Mouse (Mus musculus): ENCODE data around the gene Ccl3. TPM values are rescaled to one million over a fixed set of nuclear protein-coding genes. Genes with fewer than 3 reads are reported as not detected.

Ccl3 gene
- polyA plus RNA-seq, 1 experiment from 2014 or later: 0.59 TPM

DNA sequence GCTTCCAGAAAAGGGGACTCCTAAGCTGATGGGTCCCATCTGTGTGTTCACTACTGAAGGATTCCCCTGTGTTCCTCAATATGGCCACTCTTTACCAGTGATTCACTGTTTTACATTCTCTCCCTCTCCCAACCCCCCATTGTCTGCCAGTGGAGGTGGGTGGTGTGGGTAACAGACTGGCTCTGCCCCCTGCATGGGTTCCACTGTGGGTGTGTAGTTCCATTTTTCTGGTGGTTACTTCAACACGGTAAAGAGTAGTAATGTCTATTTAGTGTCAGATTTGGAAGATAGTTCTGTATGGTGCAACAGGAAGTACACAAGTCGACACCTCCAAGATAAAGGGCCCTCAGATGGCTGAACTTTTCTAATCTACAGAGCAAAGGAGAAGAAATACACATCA lies 7.9 kb downstream of the Ccl3 start:
- Histone ChIP-seq H3K27me3 (replicated peaks) (no peaks in the 10 kb centered on the region), H3K9me3 (0 out of 2 replicates have a peak, but pooled peaks cover 4% of the 10 kb centered on the region), H3K36me3 (no peaks in the 10 kb centered on the region), H3K27ac (replicated peaks) (no peak overlapping the region), H3K4me1 (peaks cover 12% of the 10 kb centered on the region), H3K4me2 (no peak overlapping the region), H3K9ac (no peak overlapping the region), H3K4me3 (no peak overlapping the region)
- ATAC-seq (ENCODE audit: extremely low read depth, insufficient number of reproducible peaks, low FRiP score, low TSS enrichment): no peak
- WGBS: 44% methylated on average over 2 of the region's 2 CpGs

DNA sequence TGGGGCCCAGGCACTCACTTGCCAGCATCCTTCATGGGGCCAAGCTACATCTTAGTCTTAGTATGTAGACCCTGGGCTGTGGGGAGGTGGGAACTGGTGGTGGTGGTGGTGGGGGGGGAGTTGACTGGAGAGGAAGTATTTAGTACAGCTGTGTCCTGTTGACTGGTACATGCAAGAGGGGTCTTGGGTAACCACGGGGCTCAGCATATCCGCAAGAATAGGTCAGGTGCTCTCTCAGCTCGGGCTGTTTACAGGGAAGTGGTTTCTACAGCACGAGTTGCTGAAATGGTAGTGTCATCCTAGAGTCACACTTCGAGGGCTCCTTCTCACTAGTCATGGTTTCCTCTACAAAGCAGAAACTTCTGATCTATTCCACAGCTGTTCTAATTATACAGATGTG lies 9.0 kb downstream of the Ccl3 start:
- H3K9ac ChIP-seq: no peak overlapping the region
- no peaks in the 10 kb centered on the region for H3K36me3 ChIP-seq
- H3K27me3 ChIP-seq (replicated peaks): no peaks in the 10 kb centered on the region
- 65% methylated on average over 5 of the region's 5 CpGs for WGBS
- H3K4me1 ChIP-seq: peaks cover 12% of the 10 kb centered on the region
- no peak overlapping the region for H3K4me2 ChIP-seq
- H3K27ac ChIP-seq (replicated peaks): no peak overlapping the region
- no peak for ATAC-seq (ENCODE audit: extremely low read depth, insufficient number of reproducible peaks, low FRiP score, low TSS enrichment)
- 0 out of 2 replicates have a peak, but pooled peaks cover 1% of the 10 kb centered on the region for H3K9me3 ChIP-seq
- no peak overlapping the region for H3K4me3 ChIP-seq

DNA sequence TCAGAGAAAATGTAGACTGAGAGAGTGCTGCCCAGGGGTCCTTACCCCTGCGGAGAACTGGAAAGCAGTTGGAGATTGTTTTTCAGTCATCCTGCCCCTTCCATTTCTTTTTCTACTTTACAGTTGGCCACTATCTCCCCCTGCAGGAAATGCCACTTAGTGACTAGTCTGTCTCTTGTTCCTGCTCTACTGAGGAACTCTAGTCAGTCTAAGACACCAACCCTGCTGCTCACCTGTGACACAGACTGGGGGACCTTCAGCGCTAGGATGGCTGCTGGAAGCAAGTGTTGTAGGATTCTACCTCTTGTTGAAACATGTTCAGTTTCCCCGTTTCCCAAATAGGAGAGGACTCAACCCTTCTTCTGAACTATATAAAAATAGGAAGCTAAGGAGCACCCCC lies 9.6 kb downstream of the Ccl3 start:
- Histone ChIP-seq H3K36me3 (no peaks in the 10 kb centered on the region), H3K4me1 (peaks cover 12% of the 10 kb centered on the region), H3K9ac (no peak overlapping the region), H3K9me3 (no peaks in the 10 kb centered on the region), H3K4me2 (no peak overlapping the region), H3K4me3 (no peak overlapping the region), H3K27ac (replicated peaks) (no peak overlapping the region), H3K27me3 (replicated peaks) (no peaks in the 10 kb centered on the region)
- 59% methylated on average over 3 of the region's 3 CpGs for WGBS
- ATAC-seq (ENCODE audit: extremely low read depth, insufficient number of reproducible peaks, low FRiP score, low TSS enrichment): no peak

DNA sequence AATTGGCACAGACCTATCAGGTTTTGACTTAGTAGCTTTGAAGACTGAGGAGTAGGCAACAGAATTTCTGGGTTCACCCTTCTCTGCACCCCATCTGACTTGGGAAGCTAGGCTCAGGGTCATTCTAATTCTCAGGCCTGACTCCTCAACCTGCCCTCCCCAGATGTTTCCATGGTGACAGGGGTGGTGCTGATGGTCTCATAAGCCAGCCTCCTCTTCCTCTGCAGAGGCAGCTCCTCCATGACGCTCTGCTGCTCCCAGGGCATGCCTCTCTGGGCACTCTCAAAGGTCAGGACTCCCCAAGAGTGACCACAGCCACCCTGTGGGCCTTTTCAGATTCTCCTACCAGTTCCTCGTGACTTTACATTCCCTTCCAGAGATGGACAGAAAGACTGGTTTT lies 10.2 kb downstream of the Ccl3 start:
- Histone ChIP-seq H3K4me1 (peaks cover 16% of the 10 kb centered on the region), H3K4me3 (no peak overlapping the region), H3K36me3 (no peaks in the 10 kb centered on the region), H3K27me3 (replicated peaks) (no peaks in the 10 kb centered on the region), H3K9me3 (no peaks in the 10 kb centered on the region), H3K27ac (replicated peaks) (no peak overlapping the region), H3K4me2 (no peak overlapping the region), H3K9ac (no peak overlapping the region)
- 61% methylated on average over 2 of the region's 2 CpGs for WGBS
- ATAC-seq (ENCODE audit: extremely low read depth, insufficient number of reproducible peaks, low FRiP score, low TSS enrichment): no peak

DNA sequence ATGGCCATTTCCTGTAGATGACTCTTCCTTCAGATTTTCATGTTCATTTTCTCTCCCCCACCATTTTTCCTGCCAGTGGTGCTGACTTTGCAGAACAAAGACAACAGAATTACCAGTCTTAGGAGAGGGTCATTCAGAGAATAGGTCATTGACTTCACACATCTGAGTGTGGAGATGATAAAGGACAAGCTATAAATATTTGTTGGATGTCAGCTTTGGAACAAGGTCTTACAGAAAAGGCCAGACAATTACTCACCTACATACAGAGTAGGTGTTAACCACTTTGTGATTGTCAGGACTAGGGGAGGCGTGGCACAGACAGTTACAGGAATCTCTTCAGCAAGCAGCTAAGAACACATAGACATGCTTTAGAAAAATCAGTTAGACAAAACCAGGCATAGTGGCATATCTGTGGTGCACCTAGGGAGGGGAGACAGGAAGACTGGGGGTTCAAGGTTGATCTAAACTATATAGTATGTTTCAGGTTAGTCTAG lies 12.4 kb downstream of the Ccl3 start:
- H3K27ac ChIP-seq (replicated peaks): peak overlapping the region; percentile 39
- peaks cover 26% of the 10 kb centered on the region for H3K4me1 ChIP-seq
- ATAC-seq (ENCODE audit: extremely low read depth, insufficient number of reproducible peaks, low FRiP score, low TSS enrichment): no peak; the same call in 1 of the 2 replicates
- no peak overlapping the region for H3K4me3 ChIP-seq
- H3K9ac ChIP-seq: no peak overlapping the region
- H3K27me3 ChIP-seq (replicated peaks): no peaks in the 10 kb centered on the region
- no peaks in the 10 kb centered on the region for H3K9me3 ChIP-seq
- no peak overlapping the region for H3K4me2 ChIP-seq
- WGBS: 48% methylated on average over 1 of the region's 1 CpGs
- H3K36me3 ChIP-seq: no peaks in the 10 kb centered on the region

DNA sequence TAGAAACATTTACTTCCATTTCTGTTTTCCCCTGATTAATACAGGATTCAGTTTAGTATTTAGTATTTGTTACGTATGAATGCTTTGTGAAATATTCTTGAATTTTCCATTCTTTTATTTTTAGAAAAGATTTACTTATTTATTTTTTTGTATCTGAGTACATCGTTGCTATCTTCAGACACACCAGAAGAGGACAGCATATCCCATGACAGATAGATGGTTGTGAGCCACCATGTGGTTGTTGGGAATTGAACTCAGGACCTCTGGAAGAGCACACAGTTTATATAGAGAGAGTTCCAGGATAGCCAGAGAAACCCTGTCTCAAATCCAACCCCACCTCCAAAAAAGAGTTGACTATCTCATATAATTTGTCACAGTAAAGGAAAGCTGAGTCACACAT lies 14.3 kb downstream of the Ccl3 start:
- Histone ChIP-seq H3K36me3 (no peaks in the 10 kb centered on the region), H3K4me1 (peaks cover 36% of the 10 kb centered on the region), H3K27ac (replicated peaks) (no peak overlapping the region), H3K9me3 (no peaks in the 10 kb centered on the region), H3K4me2 (no peak overlapping the region), H3K27me3 (replicated peaks) (no peaks in the 10 kb centered on the region), H3K9ac (no peak overlapping the region), H3K4me3 (no peak overlapping the region)
- 79% methylated on average over 2 of the region's 2 CpGs for WGBS
- no peak for ATAC-seq (ENCODE audit: extremely low read depth, insufficient number of reproducible peaks, low FRiP score, low TSS enrichment)

DNA sequence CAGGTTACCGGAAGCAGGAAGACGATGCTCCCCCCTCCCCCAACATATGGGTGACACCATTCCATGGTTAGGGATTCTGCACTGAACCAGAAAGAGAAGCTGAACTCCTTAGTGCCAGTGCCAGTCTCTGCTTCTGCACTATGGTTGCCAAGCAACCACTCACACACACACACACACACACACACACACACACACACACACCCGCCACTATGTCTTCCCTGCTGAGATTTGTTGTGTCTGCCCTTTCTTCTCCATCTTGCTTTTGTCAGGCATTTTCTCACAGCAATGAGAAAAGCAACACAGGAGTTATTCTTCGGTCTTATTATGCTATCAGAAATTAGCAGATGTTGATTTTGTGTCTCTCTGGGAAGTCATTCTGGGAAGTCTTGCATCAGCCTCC lies 14.7 kb downstream of the Ccl3 start:
- 64% methylated on average over 4 of the region's 4 CpGs for WGBS
- Histone ChIP-seq H3K4me3 (no peak overlapping the region), H3K4me1 (peaks cover 36% of the 10 kb centered on the region), H3K4me2 (no peak overlapping the region), H3K9me3 (no peaks in the 10 kb centered on the region), H3K27me3 (replicated peaks) (no peaks in the 10 kb centered on the region), H3K36me3 (no peaks in the 10 kb centered on the region), H3K9ac (no peak overlapping the region), H3K27ac (replicated peaks) (no peak overlapping the region)
- ATAC-seq (ENCODE audit: extremely low read depth, insufficient number of reproducible peaks, low FRiP score, low TSS enrichment): no peak

DNA sequence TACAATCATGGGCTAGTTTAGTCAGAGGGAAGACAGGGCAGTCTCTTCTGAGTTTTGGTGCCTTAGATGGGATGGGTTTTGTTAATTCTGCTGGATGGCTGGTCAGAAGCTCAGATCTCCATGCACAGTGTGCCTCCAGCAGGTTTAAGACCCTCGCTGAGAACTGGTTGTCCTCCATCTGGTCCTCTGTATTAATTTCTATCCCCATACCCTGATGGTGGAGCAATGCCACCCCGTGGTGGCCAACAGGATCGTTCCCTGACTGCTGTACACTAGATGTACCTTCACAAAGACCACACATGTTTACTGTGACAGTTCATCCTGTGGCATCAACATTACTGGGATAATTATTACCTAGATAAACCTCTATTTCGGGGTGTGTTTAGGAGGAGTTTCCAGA lies 16.4 kb downstream of the Ccl3 start:
- Histone ChIP-seq H3K36me3 (no peaks in the 10 kb centered on the region), H3K27me3 (replicated peaks) (no peaks in the 10 kb centered on the region), H3K4me2 (no peak overlapping the region), H3K4me3 (no peak overlapping the region), H3K27ac (replicated peaks) (no peak overlapping the region), H3K4me1 (peaks cover 35% of the 10 kb centered on the region), H3K9me3 (no peaks in the 10 kb centered on the region), H3K9ac (no peak overlapping the region)
- ATAC-seq (ENCODE audit: extremely low read depth, insufficient number of reproducible peaks, low FRiP score, low TSS enrichment): no peak
- WGBS: 49% methylated on average over 4 of the region's 4 CpGs

DNA sequence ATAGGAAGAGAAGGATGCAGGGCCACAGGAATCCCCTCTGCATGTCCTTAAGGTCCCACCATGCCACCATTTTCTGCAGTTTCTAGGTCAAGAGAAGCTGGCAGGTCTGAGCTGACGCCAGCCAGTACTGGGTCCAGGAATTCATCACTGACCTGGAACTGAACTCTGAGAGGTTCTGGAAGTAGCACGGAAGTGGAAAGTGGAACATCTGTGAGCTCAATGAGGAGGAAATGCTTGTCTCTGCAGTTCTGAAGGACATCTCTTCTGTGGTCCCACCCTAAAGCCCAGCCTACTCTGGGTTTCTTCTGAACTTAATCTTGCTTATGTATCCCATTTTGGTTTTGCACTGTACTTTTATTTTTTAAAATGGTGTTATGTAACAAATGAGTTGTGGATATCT lies 18.1 kb downstream of the Ccl3 start:
- H3K27me3 ChIP-seq (replicated peaks): no peaks in the 10 kb centered on the region
- WGBS: 62% methylated on average over 2 of the region's 2 CpGs
- peaks cover 23% of the 10 kb centered on the region for H3K4me1 ChIP-seq
- no peak for ATAC-seq (ENCODE audit: extremely low read depth, insufficient number of reproducible peaks, low FRiP score, low TSS enrichment)
- H3K36me3 ChIP-seq: no peaks in the 10 kb centered on the region
- H3K9ac ChIP-seq: no peak overlapping the region
- H3K27ac ChIP-seq (replicated peaks): no peak overlapping the region
- H3K4me3 ChIP-seq: no peak overlapping the region
- H3K4me2 ChIP-seq: no peak overlapping the region
- H3K9me3 ChIP-seq: no peaks in the 10 kb centered on the region

DNA sequence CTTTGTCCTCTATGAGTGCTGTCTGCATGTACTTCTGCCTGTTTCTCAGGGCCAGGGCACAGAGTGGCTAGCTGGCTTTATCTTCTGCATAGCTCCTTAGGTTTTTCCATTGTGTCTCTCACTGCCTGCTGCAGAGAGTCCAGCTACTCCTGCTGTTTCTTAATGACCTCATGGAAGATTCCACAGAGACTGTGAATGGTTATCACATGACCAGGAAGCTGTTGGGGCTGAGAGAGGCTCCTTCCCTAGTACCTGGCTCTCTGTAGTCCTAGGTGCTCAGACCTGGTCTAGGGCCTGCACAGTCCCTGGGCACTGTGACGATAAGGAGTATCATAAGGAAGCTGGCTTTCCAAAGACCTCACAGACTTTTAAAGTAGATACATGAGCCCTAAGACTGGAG lies 18.5 kb downstream of the Ccl3 start:
- Histone ChIP-seq H3K9me3 (no peaks in the 10 kb centered on the region), H3K4me3 (no peak overlapping the region), H3K36me3 (no peaks in the 10 kb centered on the region), H3K4me2 (no peak overlapping the region), H3K4me1 (peaks cover 23% of the 10 kb centered on the region), H3K9ac (no peak overlapping the region), H3K27me3 (replicated peaks) (no peaks in the 10 kb centered on the region), H3K27ac (replicated peaks) (no peak overlapping the region)
- 92% methylated on average over 1 of the region's 1 CpGs for WGBS
- no peak for ATAC-seq (ENCODE audit: extremely low read depth, insufficient number of reproducible peaks, low FRiP score, low TSS enrichment)

DNA sequence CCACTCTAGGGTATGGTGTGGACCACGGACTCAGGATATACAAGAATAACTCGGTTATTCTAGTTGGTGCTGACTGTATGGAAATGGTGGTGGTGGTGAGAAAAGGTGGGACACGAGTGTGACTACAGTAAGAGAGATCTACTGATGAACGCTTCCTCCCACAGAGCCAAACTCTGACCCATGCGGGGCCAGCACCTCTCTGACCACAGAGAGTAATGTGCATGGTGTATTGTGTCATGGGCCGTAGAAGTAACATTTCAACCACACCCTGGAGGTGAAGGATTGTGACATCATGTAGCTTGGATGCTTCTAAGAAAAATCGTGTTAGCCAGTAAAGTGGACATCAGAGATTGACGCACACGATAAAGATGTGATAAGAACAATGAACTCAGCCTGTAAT lies 20.3 kb downstream of the Ccl3 start:
- H3K27ac ChIP-seq (replicated peaks): no peak overlapping the region
- 74% methylated on average over 9 of the region's 9 CpGs for WGBS
- no peak for ATAC-seq (ENCODE audit: extremely low read depth, insufficient number of reproducible peaks, low FRiP score, low TSS enrichment)

DNA sequence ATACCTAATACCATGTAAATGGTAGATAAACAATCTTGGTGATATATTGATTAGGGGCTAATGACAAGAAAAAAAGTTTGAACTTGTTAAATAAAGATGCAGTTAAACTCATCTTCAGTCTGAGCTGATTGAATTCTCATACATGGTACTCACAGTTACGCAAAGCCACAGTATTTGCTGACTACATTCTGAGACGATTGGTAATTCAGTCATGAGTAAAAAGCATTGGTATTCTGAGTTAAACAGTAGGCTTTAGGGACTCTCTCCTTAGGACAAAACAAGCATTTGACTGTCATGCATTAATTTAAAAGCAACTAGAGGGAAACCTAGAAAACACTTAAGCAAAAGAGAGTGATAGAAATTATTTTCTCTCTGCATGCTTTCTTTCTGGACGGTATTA lies 25.6 kb downstream of the Ccl3 start:
- Histone ChIP-seq H3K4me2 (no peak overlapping the region), H3K27me3 (replicated peaks) (no peaks in the 10 kb centered on the region), H3K4me3 (no peak overlapping the region), H3K4me1 (no peaks in the 10 kb centered on the region), H3K27ac (replicated peaks) (no peak overlapping the region), H3K9ac (no peak overlapping the region), H3K36me3 (no peaks in the 10 kb centered on the region), H3K9me3 (no peaks in the 10 kb centered on the region)
- WGBS: 76% methylated on average over 3 of the region's 3 CpGs
- no peak for ATAC-seq (ENCODE audit: extremely low read depth, insufficient number of reproducible peaks, low FRiP score, low TSS enrichment)

More for the DNA sequence above, 20.3 kb downstream of the Ccl3 start:
- H3K36me3 ChIP-seq: no peaks in the 10 kb centered on the region
- peaks cover 18% of the 10 kb centered on the region for H3K4me1 ChIP-seq
- no peak overlapping the region for H3K4me2 ChIP-seq
- no peaks in the 10 kb centered on the region for H3K9me3 ChIP-seq
- no peak overlapping the region for H3K9ac ChIP-seq
- H3K27me3 ChIP-seq (replicated peaks): no peaks in the 10 kb centered on the region
- no peak overlapping the region for H3K4me3 ChIP-seq
